Mouse (Mus musculus): ENCODE data around the gene 4930539E08Rik. TPM values are rescaled to one million over a fixed set of nuclear protein-coding genes. Genes with fewer than 3 reads are reported as not detected.

The 4930539E08Rik gene
- polyA plus RNA-seq, 1 experiment from 2014 or later = 0.09 TPM

DNA sequence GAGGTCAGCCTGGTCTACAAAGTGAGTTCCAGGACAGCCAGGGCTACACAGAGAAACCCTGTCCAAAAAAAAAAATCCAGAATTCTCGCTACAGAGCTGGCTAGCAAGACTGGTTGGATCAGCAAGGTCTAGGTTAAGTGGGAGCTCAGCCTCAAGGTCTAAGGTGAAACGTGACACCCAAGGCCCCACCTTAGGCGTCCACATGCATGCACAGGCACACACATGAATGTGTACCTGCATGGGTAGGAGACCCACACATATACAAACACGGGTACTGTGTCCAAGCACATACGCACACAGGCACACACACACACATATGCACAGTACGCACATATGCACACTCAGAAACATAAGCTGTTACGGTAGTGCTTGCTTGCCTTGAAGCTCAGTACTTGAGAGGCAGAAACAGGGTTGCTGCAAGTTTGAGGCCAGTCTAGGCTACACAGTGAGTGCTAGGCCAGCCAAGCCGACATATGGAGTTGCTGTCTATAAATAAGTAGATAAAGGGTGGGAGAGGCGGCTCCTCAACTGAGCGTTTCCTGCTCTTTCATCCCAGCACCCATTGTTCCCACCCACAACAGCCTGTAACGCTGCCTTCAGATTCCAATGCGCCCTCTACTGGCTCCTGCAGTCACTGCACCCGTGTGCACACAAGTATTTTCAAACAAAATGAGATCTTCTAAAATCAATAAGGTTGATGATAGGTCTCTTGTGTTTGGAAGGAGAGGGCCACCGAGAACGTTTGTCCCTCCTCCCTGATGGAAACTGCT, 11.9 kb upstream of the 4930539E08Rik start:
- Histone ChIP-seq H3K9me3 (ENCODE audit: control insufficient read depth, low read length) (no peaks in the 10 kb centered on the region), H3K36me3 (ENCODE audit: control insufficient read depth, insufficient read depth, low read length) (no peaks in the 10 kb centered on the region), H3K4me2 (ENCODE audit: low read length) (no peak overlapping the region), H3K4me1 (ENCODE audit: control insufficient read depth in 2 of 2, insufficient read depth in 2 of 2, low read length in 2 of 2) (peaks cover 9 to 12% of the 10 kb centered on the region in 2 experiments; a peak in 3 of 4 replicates), H3K27ac (replicated peaks in 1 of 2; ENCODE audit: control insufficient read depth in 1 of 2, insufficient read depth in 1 of 2, low read depth in 2 of 2, low read length in 2 of 2) (no peak overlapping the region), H3K27me3 (ENCODE audit: control insufficient read depth, insufficient read depth, low read length) (no peaks in the 10 kb centered on the region), H3K4me3 (ENCODE audit: control insufficient read depth in 1 of 2, insufficient read depth in 1 of 2, low read depth in 1 of 2, low read length in 2 of 2) (no peak overlapping the region), H3K9ac (ENCODE audit: low read length) (no peak overlapping the region)
- ATAC-seq (ENCODE audit: insufficient number of reproducible peaks, insufficient read depth, low FRiP score, low read depth) = no peak
- WGBS = 43% methylated on average over 15 of the region's 15 CpGs

DNA sequence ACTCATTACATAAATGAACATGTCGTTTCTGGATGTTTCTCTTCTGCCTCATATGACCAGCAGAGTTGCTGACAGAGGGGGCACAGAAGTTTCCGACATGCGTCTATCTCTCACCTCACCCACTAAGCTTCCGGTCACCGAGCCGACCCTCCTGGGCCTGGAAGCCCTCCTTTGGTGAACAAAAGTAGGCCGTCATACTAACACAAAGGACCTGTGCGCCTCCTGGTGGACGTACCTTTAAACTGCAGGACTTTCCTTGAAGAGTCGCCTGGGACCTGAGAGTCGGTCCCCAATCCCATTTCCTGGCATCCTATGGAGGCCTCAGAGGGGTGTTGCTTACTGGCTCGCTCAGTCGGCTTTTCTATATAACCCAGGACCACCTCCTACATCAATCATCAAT, 11.3 kb upstream of the 4930539E08Rik start:
- Histone ChIP-seq H3K27me3 (ENCODE audit: control insufficient read depth, insufficient read depth, low read length) (no peaks in the 10 kb centered on the region), H3K4me1 (ENCODE audit: control insufficient read depth in 2 of 2, insufficient read depth in 2 of 2, low read length in 2 of 2) (peaks cover 9% of the 10 kb centered on the region in 2 experiments; a peak in 3 of 4 replicates), H3K4me3 (ENCODE audit: control insufficient read depth in 1 of 2, insufficient read depth in 1 of 2, low read depth in 1 of 2, low read length in 2 of 2) (no peak overlapping the region), H3K9me3 (ENCODE audit: control insufficient read depth, low read length) (no peaks in the 10 kb centered on the region), H3K4me2 (ENCODE audit: low read length) (peak overlapping the region; percentile 35; the same call in 1 of the 2 replicates), H3K36me3 (ENCODE audit: control insufficient read depth, insufficient read depth, low read length) (no peaks in the 10 kb centered on the region), H3K27ac (replicated peaks in 1 of 2; ENCODE audit: control insufficient read depth in 1 of 2, insufficient read depth in 1 of 2, low read depth in 2 of 2, low read length in 2 of 2) (no peak overlapping the region), H3K9ac (ENCODE audit: low read length) (no peak overlapping the region)
- no peak for ATAC-seq (ENCODE audit: insufficient number of reproducible peaks, insufficient read depth, low FRiP score, low read depth)
- WGBS = 7% methylated on average over 13 of the region's 13 CpGs

DNA sequence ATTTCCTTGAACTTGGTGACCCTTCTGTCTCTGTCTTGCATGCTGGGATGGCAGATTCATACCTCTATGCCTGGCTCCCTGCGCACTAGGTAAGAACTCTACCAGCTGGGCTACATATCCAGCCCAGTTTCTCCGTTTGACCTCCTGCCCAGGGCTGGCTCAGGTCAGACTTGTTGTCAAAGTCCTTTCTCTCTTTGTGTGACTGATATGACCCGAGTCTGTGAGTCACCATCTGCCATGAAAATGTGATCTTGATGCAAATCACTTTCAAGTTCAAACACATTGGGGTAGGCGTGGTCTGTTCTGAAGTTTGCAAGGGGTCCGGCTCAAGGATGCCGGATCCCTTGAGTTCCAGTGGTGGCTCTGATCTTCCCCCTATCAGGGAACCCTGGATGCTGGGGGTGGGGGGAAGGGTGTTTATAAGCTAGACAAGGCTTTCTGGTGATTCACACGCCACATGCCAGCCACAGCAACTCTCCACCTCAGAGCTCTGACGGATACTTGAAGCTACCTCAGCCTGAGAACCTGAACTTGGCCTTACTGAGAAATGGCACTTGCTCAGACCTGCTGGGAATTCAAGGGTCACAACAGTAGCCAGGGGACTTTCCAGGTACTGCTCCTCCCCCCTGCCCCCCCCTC, 10.0 kb upstream of the 4930539E08Rik start:
- Histone ChIP-seq H3K9me3 (ENCODE audit: control insufficient read depth, low read length) (no peaks in the 10 kb centered on the region), H3K27ac (replicated peaks in 1 of 2; ENCODE audit: control insufficient read depth in 1 of 2, insufficient read depth in 1 of 2, low read depth in 2 of 2, low read length in 2 of 2) (no peak overlapping the region), H3K4me2 (ENCODE audit: low read length) (no peak overlapping the region), H3K36me3 (ENCODE audit: control insufficient read depth, insufficient read depth, low read length) (no peaks in the 10 kb centered on the region), H3K9ac (ENCODE audit: low read length) (no peak overlapping the region), H3K4me3 (ENCODE audit: control insufficient read depth in 1 of 2, insufficient read depth in 1 of 2, low read depth in 1 of 2, low read length in 2 of 2) (no peak overlapping the region), H3K4me1 (ENCODE audit: control insufficient read depth in 2 of 2, insufficient read depth in 2 of 2, low read length in 2 of 2) (peaks cover 4 to 13% of the 10 kb centered on the region in 2 experiments; a peak in 3 of 4 replicates), H3K27me3 (ENCODE audit: control insufficient read depth, insufficient read depth, low read length) (no peaks in the 10 kb centered on the region)
- no peak for ATAC-seq (ENCODE audit: insufficient number of reproducible peaks, insufficient read depth, low FRiP score, low read depth)
- WGBS = 84% methylated on average over 8 of the region's 8 CpGs

GRCm38 (mm10) chr17:28922096-28922495, 7.0 kb upstream of the 4930539E08Rik start:
- no peaks in the 10 kb centered on the region for H3K9me3 ChIP-seq (ENCODE audit: control insufficient read depth, low read length)
- no peaks in the 10 kb centered on the region for H3K36me3 ChIP-seq (ENCODE audit: control insufficient read depth, insufficient read depth, low read length)
- H3K4me3 ChIP-seq (ENCODE audit: control insufficient read depth in 1 of 2, insufficient read depth in 1 of 2, low read depth in 1 of 2, low read length in 2 of 2) = no peak overlapping the region
- 63% methylated on average over 6 of the region's 6 CpGs for WGBS
- no peaks in the 10 kb centered on the region for H3K27me3 ChIP-seq (ENCODE audit: control insufficient read depth, insufficient read depth, low read length)
- H3K4me1 ChIP-seq (ENCODE audit: control insufficient read depth in 2 of 2, insufficient read depth in 2 of 2, low read length in 2 of 2) = peaks cover 2 to 8% of the 10 kb centered on the region in 2 experiments; a peak in 2 of 4 replicates
- no peak overlapping the region for H3K9ac ChIP-seq (ENCODE audit: low read length)
- no peak overlapping the region for H3K27ac ChIP-seq (replicated peaks in 1 of 2; ENCODE audit: control insufficient read depth in 1 of 2, insufficient read depth in 1 of 2, low read depth in 2 of 2, low read length in 2 of 2)
- ATAC-seq (ENCODE audit: insufficient number of reproducible peaks, insufficient read depth, low FRiP score, low read depth) = no peak
- H3K4me2 ChIP-seq (ENCODE audit: low read length) = no peak overlapping the region

GRCm38 (mm10) chr17:28921086-28921485, 6.0 kb upstream of the 4930539E08Rik start:
- Histone ChIP-seq H3K36me3 (ENCODE audit: control insufficient read depth, insufficient read depth, low read length) (no peaks in the 10 kb centered on the region), H3K27me3 (ENCODE audit: control insufficient read depth, insufficient read depth, low read length) (no peaks in the 10 kb centered on the region), H3K4me2 (ENCODE audit: low read length) (peak overlapping the region; percentile 32; the same call in 1 of the 2 replicates), H3K4me1 (ENCODE audit: control insufficient read depth in 2 of 2, insufficient read depth in 2 of 2, low read length in 2 of 2) (peaks cover 2 to 6% of the 10 kb centered on the region in 2 experiments; a peak in 2 of 4 replicates), H3K9me3 (ENCODE audit: control insufficient read depth, low read length) (no peaks in the 10 kb centered on the region), H3K9ac (ENCODE audit: low read length) (no peak overlapping the region), H3K27ac (replicated peaks in 1 of 2; ENCODE audit: control insufficient read depth in 1 of 2, insufficient read depth in 1 of 2, low read depth in 2 of 2, low read length in 2 of 2) (no peak overlapping the region), H3K4me3 (ENCODE audit: control insufficient read depth in 1 of 2, insufficient read depth in 1 of 2, low read depth in 1 of 2, low read length in 2 of 2) (no peak overlapping the region)
- no peak for ATAC-seq (ENCODE audit: insufficient number of reproducible peaks, insufficient read depth, low FRiP score, low read depth)
- WGBS = 15% methylated on average over 8 of the region's 8 CpGs

DNA sequence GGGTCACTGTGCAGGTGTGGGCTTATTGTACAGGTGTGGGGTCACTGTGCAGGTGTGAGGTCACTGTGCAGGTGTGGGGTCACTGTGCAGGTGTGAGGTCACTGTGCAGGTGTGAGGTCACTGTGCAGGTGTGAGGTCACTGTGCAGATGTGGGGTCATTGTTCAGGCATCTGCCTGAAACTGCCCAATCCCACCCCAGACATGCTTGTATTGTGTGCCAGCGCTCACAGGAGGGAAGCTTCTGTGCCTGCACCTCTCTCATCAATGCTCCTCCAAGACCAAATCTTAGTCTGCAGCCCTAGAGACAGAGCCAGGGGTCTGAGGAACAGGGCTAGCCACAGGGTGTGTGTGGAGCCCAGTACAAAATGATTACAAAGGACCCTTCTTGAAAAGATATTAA, 1.4 kb upstream of the 4930539E08Rik start:
- Histone ChIP-seq H3K9me3 (ENCODE audit: control insufficient read depth, low read length) (no peaks in the 10 kb centered on the region), H3K4me2 (ENCODE audit: low read length) (no peak overlapping the region), H3K36me3 (ENCODE audit: control insufficient read depth, insufficient read depth, low read length) (no peaks in the 10 kb centered on the region), H3K4me1 (ENCODE audit: control insufficient read depth in 2 of 2, insufficient read depth in 2 of 2, low read length in 2 of 2) (peaks cover 2 to 6% of the 10 kb centered on the region in 2 experiments; a peak in 2 of 4 replicates), H3K4me3 (ENCODE audit: control insufficient read depth in 1 of 2, insufficient read depth in 1 of 2, low read depth in 1 of 2, low read length in 2 of 2) (no peak overlapping the region), H3K9ac (ENCODE audit: low read length) (no peak overlapping the region), H3K27ac (replicated peaks in 1 of 2; ENCODE audit: control insufficient read depth in 1 of 2, insufficient read depth in 1 of 2, low read depth in 2 of 2, low read length in 2 of 2) (no peak overlapping the region), H3K27me3 (ENCODE audit: control insufficient read depth, insufficient read depth, low read length) (no peaks in the 10 kb centered on the region)
- no peak for ATAC-seq (ENCODE audit: insufficient number of reproducible peaks, insufficient read depth, low FRiP score, low read depth)
- WGBS = 89% methylated on average over 1 of the region's 1 CpGs

- H3K4me3 ChIP-seq (ENCODE audit: control insufficient read depth in 1 of 2, insufficient read depth in 1 of 2, low read depth in 1 of 2, low read length in 2 of 2) = no peak overlapping the region
- H3K4me1 ChIP-seq (ENCODE audit: control insufficient read depth in 2 of 2, insufficient read depth in 2 of 2, low read length in 2 of 2) = peaks cover 5 to 8% of the 10 kb centered on the region in 2 experiments; a peak in 1 of 4 replicates
- no peak overlapping the region for H3K9ac ChIP-seq (ENCODE audit: low read length)
- 78% methylated on average over 6 of the region's 6 CpGs for WGBS
- no peak overlapping the region for H3K4me2 ChIP-seq (ENCODE audit: low read length)
- 0 out of 2 replicates have a peak, but pooled peaks cover 4% of the 10 kb centered on the region for H3K27me3 ChIP-seq (ENCODE audit: control insufficient read depth, insufficient read depth, low read length)
- no peak overlapping the region for H3K27ac ChIP-seq (replicated peaks in 1 of 2; ENCODE audit: control insufficient read depth in 1 of 2, insufficient read depth in 1 of 2, low read depth in 2 of 2, low read length in 2 of 2)
- no peaks in the 10 kb centered on the region for H3K36me3 ChIP-seq (ENCODE audit: control insufficient read depth, insufficient read depth, low read length)
- no peaks in the 10 kb centered on the region for H3K9me3 ChIP-seq (ENCODE audit: control insufficient read depth, low read length)
- no peak for ATAC-seq (ENCODE audit: insufficient number of reproducible peaks, insufficient read depth, low FRiP score, low read depth)
Observed at GRCm38 (mm10) chr17:28913940-28914339, 1.2 kb downstream of the 4930539E08Rik start.
